ENCODE assay signal across 9 mouse cellular contexts in genomic region chr6:137796596-137797567, GRCm38 (mm10). TPM values are rescaled to one million over a fixed set of nuclear protein-coding genes. Genes with fewer than 3 reads are reported as not detected.
DNase-seq lines count a peak whose midpoint lies in the region; ATAC-seq and TF ChIP-seq lines count a peak whose summit lies in the region.
"Had no signal": no experiment of that assay in that cellular context is flagged by ENCODE, and none has a peak within 500 bp of the region (broad histone marks: within the 10 kb centered on the region; RNA-seq: fewer than 3 reads in every experiment).

No protein-coding gene starts in this region.

- no peaks in the 10 kb centered on the region for H3K27me3 ChIP-seq in heart, adult 2 months (ENCODE audit: control insufficient read depth, insufficient read depth, low read length)
- no peaks in the 10 kb centered on the region for H3K27me3 ChIP-seq in embryonic facial prominence, embryonic 14.5 days (replicated peaks; ENCODE audit: control insufficient read depth, insufficient read depth, low read length)
- H3K27me3 ChIP-seq: megakaryocyte, embryonic 14.5 days had no signal

- peaks cover 15% of the 10 kb centered on the region for H3K9me3 ChIP-seq in embryonic facial prominence, embryonic 14.5 days (ENCODE audit: control insufficient read depth, low read length)

- 80% methylated on average over 29 of the region's 29 CpGs for WGBS in heart, adult 2 months
- WGBS in embryonic facial prominence, embryonic 14.5 days, result 74% methylated on average over 28 of the region's 29 CpGs

- no peaks in the 10 kb centered on the region for H3K36me3 ChIP-seq in heart, adult 2 months (ENCODE audit: control insufficient read depth, insufficient read depth, low read length)
- H3K36me3 ChIP-seq in embryonic facial prominence, embryonic 14.5 days (ENCODE audit: control insufficient read depth, insufficient read depth, low read length), result peaks cover 11% of the 10 kb centered on the region; the same call in 1 of the 2 replicates

- no peak overlapping the region for H3K4me3 ChIP-seq in heart, adult 2 months
- no peak overlapping the region for H3K4me3 ChIP-seq in embryonic facial prominence, embryonic 14.5 days (ENCODE audit: low read depth, low read length)
- H3K4me3 ChIP-seq: megakaryocyte, embryonic 14.5 days had no signal

- intact Hi-C loops in heart, adult 2 months (cut with DNase I), result no loop called here

- no peak overlapping the region for H3K9ac ChIP-seq in heart, adult 2 months (ENCODE audit: low read depth, low read length)
- H3K9ac ChIP-seq in embryonic facial prominence, embryonic 14.5 days (ENCODE audit: low read depth, low read length), result no peak overlapping the region

- no peak overlapping the region for H3K4me2 ChIP-seq in embryonic facial prominence, embryonic 14.5 days (ENCODE audit: low read depth, low read length)

- no peaks in the 10 kb centered on the region for H3K79me2 ChIP-seq in heart, adult 2 months (replicated peaks; ENCODE audit: control insufficient read depth, insufficient read depth, low read length)

- TF ChIP-seq CTCF in heart, adult 2 months (IDR thresholded peaks at IDR 0.05), result peak; percentile 61

- no peak for TF ChIP-seq EP300 in heart, adult 2 months (IDR thresholded peaks at IDR 0.05; ENCODE audit: insufficient read depth, low read depth, low read length)

- DNase-seq in heart, adult 2 months, result no peak
- DNase-seq in heart, adult 9 months (ENCODE audit: low spot score in 2 of 2), result no peak
- DNase-seq in ES-CJ7 (ENCODE audit: low read depth, low spot score), result peak; percentile 66
- peak; percentile 59 for DNase-seq in embryonic facial prominence, embryonic 14.5 days (ENCODE audit: low spot score)
- DNase-seq in kidney, postnatal 4 days, result peak; percentile 42 to 52
- peak; percentile 2 for DNase-seq in naive thymus-derived CD4-positive, alpha-beta T cell, adult 2 months (ENCODE audit: low read depth)
- no peak for DNase-seq in natural killer cell, adult 2 months (ENCODE audit: low spot score in 2 of 2)
- DNase-seq in B cell, adult 2 months, result no peak

- TF ChIP-seq POLR2A in heart, adult 2 months (IDR thresholded peaks at IDR 0.05; ENCODE audit: insufficient read depth, low read depth, low read length), result no peak

- H3K27ac ChIP-seq in heart, adult 2 months, result no peak overlapping the region
- H3K27ac ChIP-seq in embryonic facial prominence, embryonic 14.5 days (replicated peaks; ENCODE audit: low read depth, low read length), result no peak overlapping the region

- ATAC-seq in embryonic facial prominence, embryonic 14.5 days (ENCODE audit: low read depth), result no peak

- no peaks in the 10 kb centered on the region for H3K4me1 ChIP-seq in heart, adult 2 months (ENCODE audit: control insufficient read depth, insufficient read depth, low read length)
- H3K4me1 ChIP-seq in embryonic facial prominence, embryonic 14.5 days (ENCODE audit: control insufficient read depth, insufficient read depth, low read length), result no peaks in the 10 kb centered on the region

RNA-seq across cellular contexts. Expression of gene Dera, which starts 42.5 kb away (rescaled TPM):
- 1 to 10 TPM; 4.1 to 4.6 TPM for total RNA-seq in heart, adult 2 months (2021)
- 3.0 and 3.8 TPM in 2 replicates for polyA plus RNA-seq in heart, adult 2 months (2012; rRNA removed)
- polyA plus RNA-seq in embryonic facial prominence, embryonic 14.5 days (2014; fragmentation: Nextera tagmentation; extraction: Ambion mirVana), result 35.4 and 40.8 TPM in 2 replicates

Comparison
In these comparisons a context has a peak if more than half of its experiments do, and no peak if none do; other contexts are left out.
1. DNase-seq: peak in ES-CJ7 (single experiment), embryonic facial prominence, embryonic 14.5 days (single experiment), kidney, postnatal 4 days (2 of 2) and naive thymus-derived CD4-positive, alpha-beta T cell, adult 2 months (single experiment); none in heart, adult 2 months (0 of 2), heart, adult 9 months (0 of 2), natural killer cell, adult 2 months (0 of 2) and B cell, adult 2 months (0 of 2).